Mouse (Mus musculus): Measurements from ENCODE around the gene Vps18.

GRCm38 (mm10) chr2:119299981-119300818 is 11.7 kb downstream of the Vps18 start:
- no peak for TF ChIP-seq GATA1 (IDR thresholded peaks at IDR 0.05; ENCODE audit: low read length)
- no peak for TF ChIP-seq TAL1 (IDR thresholded peaks at IDR 0.05; ENCODE audit: low read length)
